Mouse (Mus musculus): ENCODE measurements around the gene App.

GRCm38 (mm10) chr16:84973446-84974175 lies 200.0 kb downstream of the App start:
- TF ChIP-seq POLR2A (IDR thresholded peaks at IDR 0.05; ENCODE audit: insufficient read length, low read depth) (no peak), POLR2AphosphoS2 (IDR thresholded peaks at IDR 0.05; ENCODE audit: insufficient read length, low read depth) (no peak), E2F4 (IDR thresholded peaks at IDR 0.05; ENCODE audit: insufficient read depth) (no peak), TCF12 (IDR thresholded peaks at IDR 0.05; ENCODE audit: insufficient read depth, poor library complexity, severe bottlenecking) (no peak), USF1 (IDR thresholded peaks at IDR 0.05; ENCODE audit: low read depth) (no peak), MAX (IDR thresholded peaks at IDR 0.05; ENCODE audit: low read depth) (no peak), CEBPB (IDR thresholded peaks at IDR 0.05; ENCODE audit: insufficient read depth, poor library complexity, severe bottlenecking) (no peak), TCF3 (IDR thresholded peaks at IDR 0.05; ENCODE audit: insufficient read length, low read depth) (no peak), MYOG (IDR thresholded peaks at IDR 0.05; ENCODE audit: control insufficient read depth in 1 of 3, insufficient read depth in 1 of 3, insufficient read length in 2 of 3, low read depth in 2 of 3) (no peak), REST (IDR thresholded peaks at IDR 0.05; ENCODE audit: insufficient read depth, insufficient read length) (no peak)

Data from myocyte (in vitro differentiated cells).